Mouse (Mus musculus): ENCODE measurements around the gene Tcf7.

GRCm38 (mm10) chr11:52278991-52279390, 3.8 kb downstream of the Tcf7 start:
- TF ChIP-seq USF1 (IDR thresholded peaks at IDR 0.05; ENCODE audit: low read depth) (no peak), CTCF (IDR thresholded peaks at IDR 0.05; ENCODE audit: control insufficient read depth, insufficient read depth, insufficient read length) (no peak), MYOG (IDR thresholded peaks at IDR 0.05; ENCODE audit: control insufficient read depth, extremely low read depth, insufficient read length) (no peak), MAX (IDR thresholded peaks at IDR 0.05) (no peak), FOSL1 (IDR thresholded peaks at IDR 0.05; ENCODE audit: insufficient read depth, low read length, poor library complexity, severe bottlenecking) (no peak), MYOD1 (IDR thresholded peaks at IDR 0.05; ENCODE audit: control insufficient read depth, insufficient read length, low read depth) (no peak), CEBPB (IDR thresholded peaks at IDR 0.05; ENCODE audit: low read depth) (no peak)
